Mouse (Mus musculus) fibroblast of lung, adult 2 months (primary cell): ENCODE data around the gene Slc43a2.
"Not testable (repeated sequence)": the region's sequence is repeated elsewhere in the genome, so short reads cannot be mapped to it uniquely, and the experiment has no call there.

Experiments
- DNase-seq: peaks from one replicate; pipeline ENCODE4 v3.0.0-alpha.2; 2011; ENCODE audit warnings: low read depth

The Slc43a2 gene

DNA sequence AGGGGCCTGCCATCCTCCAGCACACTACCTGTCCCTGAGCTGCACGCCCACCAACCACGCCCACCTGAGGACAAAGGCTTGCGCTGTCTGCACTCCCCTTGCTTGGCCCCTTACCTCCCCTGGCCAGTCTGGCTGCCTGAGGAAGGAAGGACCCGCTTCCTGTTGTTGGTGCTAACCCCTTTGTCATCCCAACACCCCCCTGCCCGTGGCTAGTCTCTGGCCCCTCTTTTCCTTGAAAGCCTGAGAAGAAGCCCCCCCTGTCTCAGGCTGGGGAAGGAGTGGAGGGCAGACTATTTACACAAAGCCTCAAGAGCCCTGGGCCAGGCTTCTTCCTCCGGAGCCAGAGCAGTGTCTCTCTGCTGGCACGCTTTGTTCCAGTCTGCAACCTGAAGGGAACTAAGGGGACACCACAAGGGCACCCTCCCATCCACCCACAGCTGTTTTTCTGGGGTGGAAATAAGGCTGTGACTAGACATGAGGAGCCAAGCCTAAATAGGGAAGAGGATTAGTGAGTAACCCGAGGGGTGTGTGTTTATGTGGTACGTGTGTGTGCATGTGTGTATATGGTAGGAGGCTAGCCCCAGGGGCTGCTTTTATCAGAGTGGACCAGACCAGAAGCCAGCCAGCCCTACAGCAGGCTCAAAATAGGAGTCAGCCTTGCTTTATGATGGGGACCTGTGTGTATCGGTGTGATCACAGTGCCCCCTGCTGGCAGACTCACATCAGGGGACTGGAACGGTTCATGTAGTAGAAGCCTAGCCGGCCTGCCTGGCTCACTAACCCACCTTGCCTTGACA, 41.6 kb downstream of the Slc43a2 start:
- peak; percentile 81 for DNase-seq

DNA sequence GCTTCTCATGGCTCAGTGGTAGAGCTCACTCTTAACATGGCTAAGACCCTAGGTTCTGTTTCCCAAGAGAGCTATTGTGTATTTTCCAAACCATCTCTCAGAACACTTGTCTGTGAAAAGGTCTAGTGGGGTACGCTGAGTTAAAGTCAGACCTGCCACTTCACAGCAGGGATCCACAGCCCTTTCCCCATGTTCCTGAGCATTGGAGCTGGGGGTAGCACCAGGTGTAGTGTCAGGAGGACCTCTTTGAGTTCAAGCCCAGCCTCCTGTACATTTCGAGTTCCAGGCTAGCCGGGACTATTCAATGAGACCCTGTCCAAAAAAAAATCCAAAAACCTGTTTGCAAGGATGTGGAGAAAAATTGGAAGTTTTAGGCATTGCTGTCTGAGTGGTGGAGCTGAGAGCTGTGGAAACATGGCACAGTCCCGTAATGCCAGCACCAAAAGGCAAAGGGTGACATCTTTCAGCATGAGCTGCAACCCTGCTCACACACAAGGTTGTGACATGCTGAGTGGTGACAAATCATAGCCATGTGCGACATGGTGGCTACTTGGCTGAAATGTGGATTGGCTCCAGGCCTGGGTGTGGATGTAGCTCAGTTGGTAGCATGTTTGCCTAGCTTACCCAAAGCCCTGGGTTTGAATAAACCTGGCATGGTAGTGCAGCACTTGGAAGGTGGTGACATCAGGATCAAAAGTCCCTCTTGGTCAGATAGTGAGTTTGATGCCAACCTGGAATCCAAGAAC, 43.1 kb downstream of the Slc43a2 start:
- DNase-seq: no peak

DNA sequence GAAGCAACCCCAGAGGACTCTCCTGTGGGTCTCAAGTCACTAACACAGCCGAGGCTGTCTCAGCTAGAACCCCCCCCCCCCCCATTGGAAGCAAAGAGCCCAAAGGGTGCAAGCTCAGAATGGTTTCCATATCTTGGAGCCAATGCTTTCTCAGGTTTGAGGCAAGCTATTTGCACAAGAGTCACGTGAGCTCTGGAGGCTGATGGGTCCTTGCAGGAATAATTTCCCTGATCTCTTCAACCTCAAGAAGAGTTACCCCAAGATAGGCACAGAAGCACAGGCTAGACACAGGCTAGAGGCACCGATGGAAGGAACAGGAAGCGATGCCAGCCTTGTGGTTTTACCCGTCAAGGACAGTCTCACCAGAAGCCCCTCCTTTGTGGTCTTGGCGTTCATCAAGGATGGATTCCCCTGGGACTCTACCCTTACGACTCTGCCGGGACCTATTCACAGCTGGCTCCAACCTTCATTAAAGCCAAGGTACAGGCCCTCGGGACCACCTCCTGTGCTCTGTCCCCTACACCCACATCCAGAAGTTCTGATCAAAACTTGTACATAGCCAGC, 44.1 kb downstream of the Slc43a2 start:
- no peak for DNase-seq

DNA sequence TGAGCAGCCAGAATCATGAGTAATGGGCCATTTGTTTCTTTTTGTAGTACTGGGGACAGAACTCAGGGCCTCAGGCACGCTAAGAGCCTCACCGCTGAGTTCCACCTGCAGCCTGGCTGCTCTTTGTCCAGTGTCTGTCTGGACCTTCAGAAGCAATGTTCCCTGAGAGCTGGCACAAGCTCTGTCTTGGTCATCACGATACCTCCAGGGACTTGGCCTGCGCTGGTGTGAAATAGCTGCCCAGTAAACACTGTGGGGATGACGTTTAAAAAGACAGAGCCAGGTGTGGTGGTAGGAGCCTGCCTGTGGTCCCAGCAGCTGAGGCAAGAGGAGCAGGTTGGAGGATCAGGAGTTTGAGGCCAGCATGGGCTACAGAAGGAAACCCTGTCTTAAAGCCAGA, 47.1 kb downstream of the Slc43a2 start:
- DNase-seq: no peak

DNA sequence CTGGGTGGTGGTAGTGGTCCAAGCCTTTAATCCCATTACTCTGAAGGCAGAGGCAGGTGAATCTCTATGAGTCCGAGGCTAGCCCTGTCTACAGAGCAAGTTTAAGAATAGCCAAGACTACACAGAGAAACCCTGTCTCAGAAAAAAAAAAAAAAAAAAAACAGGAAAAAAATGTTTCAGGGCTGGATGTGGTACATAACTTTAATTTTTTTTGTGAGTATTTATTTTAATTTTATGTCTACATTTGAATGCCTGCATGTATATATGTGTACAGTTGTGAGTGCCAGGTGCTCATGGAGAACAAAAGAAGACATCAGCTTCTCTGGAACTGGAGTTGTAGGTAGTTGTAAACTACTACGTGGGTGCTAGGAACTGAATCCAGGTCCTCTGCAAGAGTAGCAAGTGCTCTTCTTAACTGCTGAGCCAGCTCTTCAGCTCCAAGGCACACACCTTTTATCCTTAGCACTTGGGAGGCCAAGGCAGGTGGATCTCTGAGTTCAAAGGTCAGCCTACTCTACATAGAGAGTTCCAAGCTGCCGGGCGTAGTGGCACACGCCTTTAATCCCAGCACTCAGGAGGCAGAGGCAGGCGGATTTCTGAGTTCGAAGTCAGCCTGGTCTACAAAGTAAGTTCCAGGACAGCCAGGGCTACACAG, 50.1 kb downstream of the Slc43a2 start:
- no peak for DNase-seq

DNA sequence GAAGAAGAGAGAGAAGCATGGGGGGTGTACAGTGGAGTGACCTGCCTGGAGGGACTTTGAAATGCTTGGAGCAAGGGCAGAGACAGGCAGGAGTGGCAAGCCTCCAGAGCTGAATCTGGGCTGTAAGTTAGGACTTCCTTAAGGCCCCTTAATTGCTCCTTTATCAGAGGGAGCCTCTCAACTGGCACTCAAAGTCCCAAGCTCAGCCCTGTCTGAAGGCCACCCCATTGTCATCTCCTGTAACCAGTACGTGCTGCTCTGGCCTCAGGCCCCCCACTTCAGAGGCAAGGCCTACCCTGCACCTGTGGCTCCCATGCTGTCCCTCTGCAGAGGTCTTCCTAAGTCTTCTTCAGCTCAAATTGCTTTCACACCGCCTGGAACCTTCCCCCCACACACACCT, 52.0 kb downstream of the Slc43a2 start:
- DNase-seq: no peak

DNA sequence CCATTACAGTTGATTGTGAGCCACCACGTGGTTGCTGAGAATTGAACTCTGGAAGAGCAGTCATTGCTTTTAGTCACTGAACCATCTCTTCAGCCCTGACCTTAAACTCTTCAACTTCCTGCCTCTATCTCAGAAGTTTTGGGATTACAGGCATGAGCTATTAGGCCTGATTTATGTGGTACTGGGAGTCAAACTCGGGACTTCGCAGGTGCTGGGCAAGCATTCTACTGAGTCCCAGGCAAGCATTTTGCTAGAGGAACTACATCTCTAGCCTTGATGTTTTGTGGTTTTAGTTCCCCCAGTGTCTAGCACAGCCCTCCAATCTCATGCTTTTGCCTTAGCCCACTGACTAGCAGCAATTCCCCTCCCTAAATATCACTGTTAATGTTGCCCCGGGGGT, 53.6 kb downstream of the Slc43a2 start:
- DNase-seq: no peak

DNA sequence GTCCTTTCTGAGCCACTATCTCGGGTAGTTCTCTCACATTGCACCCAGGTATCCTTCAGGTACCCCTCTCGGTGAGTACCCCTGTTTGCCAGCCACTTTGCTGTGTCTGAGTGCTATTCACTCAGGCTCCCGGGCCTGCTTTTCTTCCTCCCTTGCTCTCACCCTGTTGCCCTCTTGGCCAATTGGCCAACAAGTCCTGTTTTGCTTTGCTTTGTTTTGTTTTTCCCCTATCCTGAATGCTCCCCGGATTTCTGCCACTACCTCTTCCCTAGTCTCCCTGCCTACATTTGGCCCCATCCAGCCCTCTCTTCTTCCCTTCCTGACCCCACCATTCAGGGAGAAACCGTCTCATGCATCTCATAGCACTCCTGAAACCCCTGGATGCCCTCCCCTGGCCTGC, 54.5 kb downstream of the Slc43a2 start:
- no peak for DNase-seq

DNA sequence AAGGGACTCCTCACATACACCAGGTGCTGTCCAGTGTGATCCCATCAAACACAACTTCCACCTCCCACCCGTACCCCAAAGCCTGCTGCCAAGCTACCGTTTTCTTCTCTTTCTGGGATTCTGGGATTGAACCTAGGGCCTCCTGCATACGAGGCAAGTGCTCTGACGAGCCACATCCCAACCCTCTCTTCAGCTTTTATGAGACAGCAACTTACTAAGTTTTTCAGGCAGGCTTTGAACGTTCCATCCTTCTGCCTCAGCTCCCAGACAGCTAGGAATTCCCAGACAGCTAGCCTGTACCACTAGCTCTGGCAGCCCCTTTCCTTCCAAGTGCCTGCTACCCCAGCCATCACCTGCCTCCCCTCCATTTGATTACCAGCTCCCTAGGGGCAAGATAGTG, 55.5 kb downstream of the Slc43a2 start:
- DNase-seq: no peak

DNA sequence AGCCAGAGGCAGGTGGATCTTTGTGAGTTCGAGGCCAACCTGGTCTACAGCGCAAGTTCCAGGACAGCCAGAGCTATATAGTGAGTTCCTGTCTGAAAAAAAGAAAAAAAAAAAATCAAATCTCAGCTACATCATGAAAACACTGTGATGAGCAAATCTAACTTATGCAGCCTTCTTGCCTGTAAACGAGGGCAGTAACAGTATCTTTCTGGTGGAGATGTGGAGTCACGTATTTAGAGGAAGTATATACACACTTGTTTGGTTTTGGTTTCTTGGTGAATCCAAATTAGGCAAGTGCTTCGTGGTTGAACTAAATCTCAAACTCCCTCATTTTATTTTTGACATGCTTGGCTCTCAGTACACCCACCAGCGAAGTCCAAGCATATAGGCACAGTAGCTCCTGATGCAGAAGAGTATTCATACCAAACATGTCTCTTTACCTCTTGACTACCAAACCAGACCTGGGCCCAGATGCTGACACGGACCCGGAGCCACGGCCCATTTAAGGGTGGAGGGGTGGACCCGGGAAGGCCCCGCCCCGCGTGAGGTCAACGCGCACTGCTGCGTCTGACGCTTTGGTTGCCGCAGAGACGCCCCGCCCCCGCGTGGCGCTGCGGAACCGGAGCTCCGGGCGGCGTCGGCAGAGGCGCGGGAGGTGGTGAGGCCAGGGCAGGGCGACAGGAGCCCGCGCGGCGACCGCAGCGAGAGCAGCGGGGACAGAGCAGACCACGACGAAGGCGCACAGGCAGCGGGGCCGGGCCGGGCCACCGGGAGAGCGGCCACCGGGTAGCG, 56.2 kb downstream of the Slc43a2 start, which contains the start of gene Pitpna:
TSS of gene Pitpna (plus strand) at position 605 of the 792 bp plus-strand sequence.
- peak; percentile 82 for DNase-seq

DNA sequence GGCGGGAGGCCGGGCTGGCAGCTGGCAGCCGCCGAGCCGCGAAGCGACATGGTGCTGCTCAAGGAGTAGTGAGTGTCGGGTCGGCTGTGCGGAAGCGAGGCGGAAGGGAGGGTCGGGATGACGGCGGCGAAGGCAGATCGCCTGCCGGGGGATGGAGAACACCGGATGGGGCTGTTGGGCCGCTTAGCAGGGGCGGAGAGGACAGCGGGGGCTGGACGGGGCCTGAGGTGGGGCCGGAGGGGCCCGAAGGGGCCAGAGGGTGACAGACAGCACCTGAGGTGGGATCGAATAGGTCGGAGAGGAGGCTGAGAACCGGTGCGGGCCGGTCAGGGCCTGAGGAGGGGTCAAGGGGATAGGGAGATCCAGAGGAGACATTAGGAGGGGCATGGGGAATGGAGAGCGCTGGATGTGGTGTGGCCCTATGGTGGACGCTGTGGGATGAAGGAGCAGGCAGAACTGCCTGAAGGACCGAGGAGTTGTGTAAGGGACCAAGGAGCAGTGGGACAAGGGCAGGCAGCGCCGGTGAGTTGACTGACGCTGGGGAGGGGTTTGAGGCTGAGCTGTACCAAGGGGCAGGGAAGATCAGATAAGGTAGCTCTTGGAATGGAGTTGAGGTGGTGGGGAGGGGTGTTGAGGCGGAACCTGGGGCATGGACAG, 56.9 kb downstream of the Slc43a2 start:
- DNase-seq: no peak

DNA sequence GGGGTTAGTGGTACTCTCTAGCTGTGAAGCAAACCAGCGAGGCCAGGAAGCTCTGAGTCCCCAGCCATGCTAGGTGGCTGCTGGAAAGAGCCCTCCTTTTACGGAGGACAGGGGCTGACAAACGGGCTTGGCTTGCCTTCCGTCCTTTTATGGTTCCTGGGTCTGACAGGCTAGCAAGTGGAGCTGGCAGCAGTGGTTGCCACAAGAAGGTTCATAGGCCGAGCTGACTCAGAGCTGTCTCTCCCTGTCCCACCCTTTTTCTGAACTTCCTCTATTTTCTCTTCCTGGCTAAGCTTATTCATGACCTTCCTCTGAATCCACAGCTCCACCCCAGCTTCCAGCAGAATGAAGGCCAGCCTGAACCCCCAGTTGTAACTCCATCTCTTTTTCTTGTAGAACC, 61.1 kb downstream of the Slc43a2 start:
- DNase-seq: no peak

DNA sequence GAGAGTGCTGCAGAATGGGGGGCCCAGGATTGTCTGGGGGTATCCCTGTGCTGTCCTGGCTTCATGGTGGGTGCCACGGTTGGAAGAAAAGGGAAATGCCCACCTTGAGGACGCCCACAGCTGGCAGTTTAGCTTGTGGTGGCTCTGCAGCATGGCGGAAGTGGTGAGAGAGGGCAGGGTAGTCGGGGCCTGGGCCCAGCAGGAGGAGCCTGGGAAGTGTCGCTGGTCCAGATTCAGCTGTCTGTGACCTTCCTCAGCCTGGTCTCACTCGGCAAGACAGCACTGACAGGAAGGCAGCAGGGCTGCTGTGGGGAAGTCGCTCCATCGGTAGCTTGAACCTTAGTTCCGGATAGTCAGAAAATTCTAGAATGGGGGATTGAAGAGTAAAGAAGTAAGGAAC, 62.9 kb downstream of the Slc43a2 start:
- DNase-seq: no peak

DNA sequence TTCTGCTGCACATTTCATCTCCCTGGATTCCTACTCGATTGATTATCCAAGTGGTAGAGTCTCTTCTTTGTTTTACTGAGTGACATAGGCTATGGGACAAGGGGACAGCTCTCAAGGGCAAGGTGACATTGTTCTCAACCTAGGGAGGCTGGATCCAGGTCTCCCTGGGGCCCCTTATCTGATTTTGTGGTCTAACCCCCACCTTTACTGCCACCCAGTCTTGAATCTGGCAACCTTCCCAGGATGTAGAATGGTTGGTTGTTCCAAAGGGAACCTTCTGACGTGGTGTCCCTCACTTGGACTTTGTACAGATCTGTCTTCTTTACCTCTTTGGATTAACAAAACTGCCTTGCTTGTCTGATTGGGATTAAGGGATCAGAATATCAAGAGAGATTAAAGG, 63.9 kb downstream of the Slc43a2 start:
- DNase-seq: no peak

DNA sequence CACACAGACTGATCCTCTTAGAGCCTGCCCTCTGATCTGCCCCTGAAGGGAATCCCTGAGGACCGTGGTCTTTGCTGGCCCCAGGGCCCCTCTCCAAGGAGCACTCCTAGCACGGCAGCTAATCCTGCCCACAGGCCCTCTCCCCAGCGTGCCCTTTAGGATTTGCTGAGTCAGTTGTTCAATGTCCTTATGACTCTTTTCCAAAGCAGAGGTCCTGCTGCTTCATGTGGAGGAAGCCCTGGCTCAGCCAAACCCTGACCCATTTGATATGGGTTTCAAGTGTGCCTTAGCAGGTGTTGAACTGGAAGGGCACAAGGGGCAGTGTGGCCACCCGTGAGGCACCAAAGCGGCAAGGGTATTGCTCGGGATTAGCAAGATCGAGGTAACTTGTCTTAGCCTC, 64.3 kb downstream of the Slc43a2 start:
- no peak for DNase-seq

DNA sequence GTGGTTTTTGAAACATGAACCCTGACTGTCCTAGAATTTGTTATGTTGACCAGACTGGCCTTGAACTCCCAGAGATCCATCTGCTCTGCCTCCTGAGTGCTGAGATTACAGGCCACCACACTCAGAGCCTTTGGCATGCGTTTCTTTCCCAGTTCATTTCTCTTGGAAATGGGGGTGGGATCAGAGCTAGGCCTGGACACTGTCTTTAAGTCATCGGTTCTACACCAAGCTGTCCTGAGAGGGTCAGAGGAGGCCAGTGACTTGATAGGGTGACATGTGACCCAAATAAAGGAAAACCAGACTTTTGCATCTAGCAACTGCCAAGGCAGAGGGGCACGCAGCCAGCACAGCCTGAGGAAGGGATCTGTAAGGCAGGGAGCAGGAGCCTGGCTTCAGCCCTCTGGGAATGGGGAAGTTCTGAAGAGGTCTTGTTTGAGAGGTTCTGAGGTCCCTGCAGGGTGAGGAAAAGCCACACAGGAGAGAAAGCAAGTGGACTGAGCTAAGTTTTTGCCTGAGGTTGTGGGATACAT, 65.3 kb downstream of the Slc43a2 start:
- DNase-seq: no peak

DNA sequence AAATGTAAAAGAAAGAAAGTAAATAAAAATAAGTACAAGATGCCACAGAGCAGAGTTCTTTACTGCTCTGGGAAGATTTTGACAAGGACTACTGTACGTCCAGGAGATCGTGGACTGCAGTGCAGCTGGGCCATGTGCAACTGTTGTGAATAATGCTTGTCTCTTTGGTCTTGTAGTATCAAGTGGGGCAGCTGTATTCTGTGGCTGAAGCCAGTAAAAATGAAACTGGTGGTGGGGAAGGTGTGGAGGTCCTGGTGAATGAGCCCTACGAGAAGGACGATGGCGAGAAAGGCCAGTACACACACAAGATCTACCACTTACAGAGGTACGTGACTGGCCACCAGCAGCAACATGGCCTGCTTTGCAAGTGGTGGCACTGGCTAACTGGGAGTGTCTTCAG, 66.5 kb downstream of the Slc43a2 start:
- DNase-seq: no peak

DNA sequence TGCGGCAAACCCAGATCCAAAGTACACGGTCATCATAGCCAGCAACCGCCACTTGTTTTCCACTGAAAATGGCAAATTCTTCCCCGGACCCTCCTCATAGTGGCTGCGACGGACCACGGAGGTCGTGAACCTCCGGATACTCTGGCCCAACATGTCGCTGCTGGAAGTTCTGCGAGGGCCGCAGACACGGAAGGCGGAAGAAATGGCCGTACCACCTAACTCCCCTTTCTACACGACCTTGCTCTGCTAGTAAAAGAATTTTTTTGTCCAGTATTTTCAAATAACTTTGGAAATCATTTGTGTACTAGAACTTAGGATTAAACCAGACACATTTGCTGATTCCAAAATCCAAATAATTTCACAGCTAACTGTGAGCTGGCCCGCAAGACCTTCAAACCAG, 68.3 kb downstream of the Slc43a2 start:
- DNase-seq: not testable (repeated sequence)

DNA sequence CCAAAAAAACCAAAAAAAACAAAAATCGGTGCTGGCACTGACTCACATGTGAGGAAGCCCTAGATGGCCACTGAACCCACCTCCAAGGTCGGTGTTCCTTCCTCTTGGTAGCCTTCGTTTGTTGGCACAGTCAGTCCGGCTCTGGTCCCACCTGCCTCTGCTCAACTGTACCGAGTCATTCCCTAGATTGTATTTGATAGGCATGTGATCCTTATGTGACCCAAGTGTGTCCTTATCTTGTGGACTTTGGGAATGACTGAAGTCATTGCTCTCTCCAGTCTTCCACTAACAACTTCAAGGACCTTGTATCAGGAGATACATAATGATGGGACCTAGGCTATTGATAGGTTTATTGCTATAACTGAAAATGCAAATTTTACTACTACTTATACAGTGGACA, 73.3 kb downstream of the Slc43a2 start:
- no peak for DNase-seq

DNA sequence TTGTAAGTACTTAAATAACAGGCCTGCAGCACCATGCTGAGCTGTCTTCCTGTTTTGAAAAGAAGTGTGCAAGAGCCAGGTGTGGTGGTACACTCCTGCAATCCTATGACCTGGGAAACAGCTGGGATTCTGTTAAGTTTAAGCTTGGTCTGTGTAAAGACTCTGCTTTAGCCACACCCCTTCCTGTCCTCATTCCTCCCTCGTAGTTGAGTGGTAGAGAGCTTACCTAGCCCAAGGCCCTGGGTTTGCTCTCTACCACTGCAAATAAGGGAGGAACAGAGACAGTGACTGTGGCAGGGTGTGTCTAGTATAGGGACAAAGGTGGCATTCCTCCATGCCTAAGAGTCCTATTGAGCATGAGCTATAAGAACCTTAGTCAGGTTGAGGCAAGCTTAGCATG, 73.8 kb downstream of the Slc43a2 start:
- no peak for DNase-seq

DNA sequence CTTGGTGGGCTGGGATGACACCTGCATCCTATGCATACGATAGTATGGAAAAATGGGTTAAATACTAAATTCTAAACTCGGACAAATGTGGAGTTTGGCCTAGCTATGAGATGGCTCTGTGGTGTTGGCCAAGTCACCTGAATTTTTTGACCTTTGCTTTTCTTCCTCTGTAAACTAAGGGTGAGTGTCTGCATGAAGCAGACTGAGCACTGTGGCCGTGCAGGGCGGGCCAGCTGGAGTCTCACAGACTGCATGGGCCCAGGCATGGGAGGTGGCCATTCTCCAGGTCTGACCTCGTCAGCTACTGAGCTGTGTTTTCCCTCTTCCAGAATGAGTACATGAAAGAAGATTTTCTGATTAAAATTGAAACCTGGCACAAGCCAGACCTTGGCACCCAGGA, 77.3 kb downstream of the Slc43a2 start:
- DNase-seq: no peak
